Mouse (Mus musculus): ENCODE results near the gene Xxylt1. TPM values are rescaled to one million over a fixed set of nuclear protein-coding genes. Genes with fewer than 3 reads are reported as not detected.

The Xxylt1 gene
- total RNA-seq, 1 experiment = 22.6 TPM

GRCm38 (mm10) chr16:31019514-31019913, 61.7 kb downstream of the Xxylt1 start:
- Histone ChIP-seq H3K9me3 (ENCODE audit: control insufficient read depth, insufficient read depth, low read depth, low read length) (no peaks in the 10 kb centered on the region), H3K4me1 (ENCODE audit: control insufficient read depth in 2 of 2, insufficient read depth in 2 of 2, low read length in 2 of 2, poor library complexity in 1 of 2) (peaks cover 4 to 25% of the 10 kb centered on the region in 2 experiments), H3K27ac (ENCODE audit: insufficient read depth, low read depth, low read length, poor library complexity, severe bottlenecking) (no peak overlapping the region), H3K9ac (ENCODE audit: insufficient read depth, low read depth, low read length, poor library complexity, severe bottlenecking) (no peak overlapping the region), H3K4me3 (ENCODE audit: insufficient read depth in 1 of 2, low read depth in 1 of 2, low read length in 2 of 2, poor library complexity in 1 of 2, severe bottlenecking in 1 of 2) (no peak overlapping the region), H3K36me3 (ENCODE audit: control insufficient read depth, insufficient read depth, low read length, poor library complexity, severe bottlenecking) (peaks cover 4% of the 10 kb centered on the region; the same call in 1 of the 2 replicates)
- TF ChIP-seq HCFC1 (IDR thresholded peaks at IDR 0.05; ENCODE audit: borderline replicate concordance, insufficient read depth, low read length) (no peak), ZNF384 (IDR thresholded peaks at IDR 0.05; ENCODE audit: low read depth, low read length) (no peak), CHD2 (IDR thresholded peaks at IDR 0.05; ENCODE audit: low read depth, low read length) (no peak)
- in situ Hi-C loops (cut with MboI; ENCODE audit: low sequenced_read_pairs in 2 of 2, unreplicated experiment in 2 of 2) = no loop called here
- no peak for DNase-seq (ENCODE audit: low read depth, low spot score)

GRCm38 (mm10) chr16:31017687-31018413, 63.4 kb downstream of the Xxylt1 start:
- H3K27ac ChIP-seq (ENCODE audit: insufficient read depth, low read depth, low read length, poor library complexity, severe bottlenecking) = no peak overlapping the region
- H3K36me3 ChIP-seq (ENCODE audit: control insufficient read depth, insufficient read depth, low read length, poor library complexity, severe bottlenecking) = peaks cover 4% of the 10 kb centered on the region; the same call in 1 of the 2 replicates
- no peak overlapping the region for H3K9ac ChIP-seq (ENCODE audit: insufficient read depth, low read depth, low read length, poor library complexity, severe bottlenecking)
- TF ChIP-seq HCFC1 (IDR thresholded peaks at IDR 0.05; ENCODE audit: borderline replicate concordance, insufficient read depth, low read length) = no peak
- no peak for TF ChIP-seq ZC3H11A (IDR thresholded peaks at IDR 0.05; ENCODE audit: borderline replicate concordance, low read depth, low read length)
- no peaks in the 10 kb centered on the region for H3K9me3 ChIP-seq (ENCODE audit: control insufficient read depth, insufficient read depth, low read depth, low read length)
- in situ Hi-C loops (cut with MboI; ENCODE audit: low sequenced_read_pairs in 2 of 2, unreplicated experiment in 2 of 2) = no loop called here
- peaks cover 2 to 15% of the 10 kb centered on the region in 2 experiments; a peak in 2 of 4 replicates for H3K4me1 ChIP-seq (ENCODE audit: control insufficient read depth in 2 of 2, insufficient read depth in 2 of 2, low read length in 2 of 2, poor library complexity in 1 of 2)
- H3K4me3 ChIP-seq (ENCODE audit: insufficient read depth in 1 of 2, low read depth in 1 of 2, low read length in 2 of 2, poor library complexity in 1 of 2, severe bottlenecking in 1 of 2) = no peak overlapping the region
- no peak for DNase-seq (ENCODE audit: low read depth, low spot score)

- Histone ChIP-seq H3K4me3 (ENCODE audit: insufficient read depth in 1 of 2, low read depth in 1 of 2, low read length in 2 of 2, poor library complexity in 1 of 2, severe bottlenecking in 1 of 2) (no peak overlapping the region), H3K4me1 (ENCODE audit: control insufficient read depth in 2 of 2, insufficient read depth in 2 of 2, low read length in 2 of 2, poor library complexity in 1 of 2) (peaks cover 0 to 9% of the 10 kb centered on the region in 2 experiments; a peak in 1 of 4 replicates), H3K36me3 (ENCODE audit: control insufficient read depth, insufficient read depth, low read length, poor library complexity, severe bottlenecking) (peaks cover under 1% of the 10 kb centered on the region; the same call in 1 of the 2 replicates), H3K27ac (ENCODE audit: insufficient read depth, low read depth, low read length, poor library complexity, severe bottlenecking) (no peak overlapping the region), H3K9me3 (ENCODE audit: control insufficient read depth, insufficient read depth, low read depth, low read length) (no peaks in the 10 kb centered on the region), H3K9ac (ENCODE audit: insufficient read depth, low read depth, low read length, poor library complexity, severe bottlenecking) (no peak overlapping the region)
- in situ Hi-C loops (cut with MboI; ENCODE audit: low sequenced_read_pairs in 2 of 2, unreplicated experiment in 2 of 2) = no loop called here
- DNase-seq (ENCODE audit: low read depth, low spot score) = no peak
- TF ChIP-seq HCFC1 (IDR thresholded peaks at IDR 0.05; ENCODE audit: borderline replicate concordance, insufficient read depth, low read length) (no peak), MAFK (IDR thresholded peaks at IDR 0.05; ENCODE audit: insufficient read depth, low read depth, low read length) (no peak), CHD2 (IDR thresholded peaks at IDR 0.05; ENCODE audit: low read depth, low read length) (no peak), ZNF384 (IDR thresholded peaks at IDR 0.05; ENCODE audit: low read depth, low read length) (no peak), ZC3H11A (IDR thresholded peaks at IDR 0.05; ENCODE audit: borderline replicate concordance, low read depth, low read length) (no peak)
These were observed 64.6 kb downstream of the Xxylt1 start for GRCm38 (mm10) chr16:31016669-31017068.

- Histone ChIP-seq H3K9me3 (ENCODE audit: control insufficient read depth, insufficient read depth, low read depth, low read length) (no peaks in the 10 kb centered on the region), H3K4me1 (ENCODE audit: control insufficient read depth in 2 of 2, insufficient read depth in 2 of 2, low read length in 2 of 2, poor library complexity in 1 of 2) (peaks cover 0 to 5% of the 10 kb centered on the region in 2 experiments; a peak in 1 of 4 replicates), H3K9ac (ENCODE audit: insufficient read depth, low read depth, low read length, poor library complexity, severe bottlenecking) (no peak overlapping the region), H3K4me3 (ENCODE audit: insufficient read depth in 1 of 2, low read depth in 1 of 2, low read length in 2 of 2, poor library complexity in 1 of 2, severe bottlenecking in 1 of 2) (no peak overlapping the region), H3K36me3 (ENCODE audit: control insufficient read depth, insufficient read depth, low read length, poor library complexity, severe bottlenecking) (no peaks in the 10 kb centered on the region), H3K27ac (ENCODE audit: insufficient read depth, low read depth, low read length, poor library complexity, severe bottlenecking) (no peak overlapping the region)
- no peak for TF ChIP-seq MAFK (IDR thresholded peaks at IDR 0.05; ENCODE audit: insufficient read depth, low read depth, low read length)
- no peak for TF ChIP-seq ZC3H11A (IDR thresholded peaks at IDR 0.05; ENCODE audit: borderline replicate concordance, low read depth, low read length)
- no peak for TF ChIP-seq CHD2 (IDR thresholded peaks at IDR 0.05; ENCODE audit: low read depth, low read length)
- TF ChIP-seq ZNF384 (IDR thresholded peaks at IDR 0.05; ENCODE audit: low read depth, low read length) = no peak
- TF ChIP-seq HCFC1 (IDR thresholded peaks at IDR 0.05; ENCODE audit: borderline replicate concordance, insufficient read depth, low read length) = no peak
- in situ Hi-C loops (cut with MboI; ENCODE audit: low sequenced_read_pairs in 2 of 2, unreplicated experiment in 2 of 2) = no loop called here
- no peak for DNase-seq (ENCODE audit: low read depth, low spot score)
These were observed 65.1 kb downstream of the Xxylt1 start for GRCm38 (mm10) chr16:31016169-31016568.
